ENCODE assay signal across 12 mouse cellular contexts in the genomic region with DNA sequence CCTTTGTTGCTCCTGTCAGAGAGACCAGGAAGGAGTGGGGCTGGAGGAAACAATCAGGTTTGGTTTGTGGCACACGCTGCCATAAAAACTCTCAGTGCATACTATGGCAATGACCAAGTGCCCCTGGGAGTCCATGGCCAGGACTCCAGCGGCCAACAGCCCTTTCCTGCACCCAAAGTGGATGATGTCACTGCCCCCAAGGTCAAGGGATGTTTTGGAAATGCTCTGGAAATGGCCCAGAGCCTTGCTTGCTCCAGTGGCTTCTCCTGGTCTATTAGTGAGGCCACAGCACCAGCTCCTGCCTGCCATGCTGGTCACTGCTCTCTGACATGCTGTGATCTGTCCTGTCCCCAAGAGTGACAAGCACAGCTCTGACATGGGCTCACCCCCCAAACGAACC. TPM values are rescaled to one million over a fixed set of nuclear protein-coding genes. Genes with fewer than 3 reads are reported as not detected.
"Had no signal": no experiment of that assay in that cellular context is flagged by ENCODE, and none has a peak within 500 bp of the region (broad histone marks: within the 10 kb centered on the region; RNA-seq: fewer than 3 reads in every experiment).

No protein-coding gene starts in this region.

- ATAC-seq: midbrain, embryonic 16.5 days had no signal

- H3K4me1 ChIP-seq: liver, embryonic 13.5 days; midbrain, embryonic 12.5 days had no signal

- DNase-seq: kidney, postnatal 25 days; liver, embryonic 13.5 days; lung, adult 18-20 months; right cerebral cortex, adult 18-20 months; thymus, postnatal 14 days had no signal

- H3K4me3 ChIP-seq: kidney, embryonic 15.5 days; limb, embryonic 15.5 days; liver, embryonic 13.5 days; midbrain, embryonic 12.5 days; neural tube, embryonic 15.5 days had no signal

- H3K4me2 ChIP-seq: kidney, embryonic 15.5 days; limb, embryonic 15.5 days; liver, embryonic 13.5 days; midbrain, embryonic 12.5 days; neural tube, embryonic 15.5 days had no signal

- H3K9me3 ChIP-seq: kidney, embryonic 15.5 days; limb, embryonic 15.5 days; liver, embryonic 13.5 days; midbrain, embryonic 12.5 days; neural tube, embryonic 15.5 days had no signal

- H3K9ac ChIP-seq: kidney, embryonic 15.5 days; limb, embryonic 15.5 days; liver, embryonic 13.5 days; midbrain, embryonic 12.5 days; neural tube, embryonic 15.5 days had no signal

- H3K27me3 ChIP-seq: kidney, embryonic 15.5 days; limb, embryonic 15.5 days; liver, embryonic 13.5 days; midbrain, embryonic 12.5 days; neural tube, embryonic 15.5 days had no signal

- H3K27ac ChIP-seq: kidney, embryonic 15.5 days; limb, embryonic 15.5 days; liver, embryonic 13.5 days; midbrain, embryonic 12.5 days; stomach, postnatal 0 days had no signal

RNA-seq across cellular contexts. Expression of gene Aatk, which starts 29.2 kb away (rescaled TPM):
- total RNA-seq: megakaryocyte-erythroid progenitor cell, adult 5-6 weeks had no signal
